ENCODE assay signal across 25 mouse cellular contexts in the genomic region with DNA sequence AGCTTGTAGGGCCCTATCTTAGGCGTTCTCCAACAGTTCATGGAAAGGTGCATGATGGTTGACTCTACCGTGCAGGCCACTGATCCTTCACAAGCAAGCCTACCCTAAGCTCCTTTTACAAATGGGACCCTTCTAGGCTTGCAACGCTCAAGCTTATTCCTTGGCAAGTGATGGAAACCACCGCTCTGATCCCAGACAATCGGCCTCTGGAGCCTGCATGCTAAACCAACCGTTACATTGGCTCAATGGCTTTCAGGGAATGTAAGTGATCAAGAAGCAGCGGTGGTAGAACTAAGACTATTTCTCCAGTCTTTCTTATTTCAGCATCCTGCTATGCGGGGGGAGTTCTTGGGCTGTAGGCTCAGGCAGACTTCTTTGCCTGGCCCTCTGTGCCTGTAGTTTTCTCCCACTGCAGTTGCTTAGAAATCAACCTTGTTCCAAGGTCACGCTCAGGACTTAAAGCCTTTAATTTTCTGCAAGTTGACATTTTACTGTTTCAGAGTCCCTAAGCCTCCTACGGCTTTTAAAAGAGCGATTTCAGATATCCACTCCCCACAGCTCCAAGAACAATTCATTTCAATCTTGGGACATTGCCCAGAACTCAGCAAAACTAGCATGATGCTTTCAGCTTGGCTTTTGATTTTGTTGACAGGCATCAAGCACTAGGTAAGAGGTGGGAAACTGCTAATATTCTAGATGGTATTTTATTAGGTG. TPM values are rescaled to one million over a fixed set of nuclear protein-coding genes. Genes with fewer than 3 reads are reported as not detected.
DNase-seq lines count a peak whose midpoint lies in the region; ATAC-seq and TF ChIP-seq lines count a peak whose summit lies in the region.
"Had no signal": no experiment of that assay in that cellular context is flagged by ENCODE, and none has a peak within 500 bp of the region (broad histone marks: within the 10 kb centered on the region; RNA-seq: fewer than 3 reads in every experiment).

No protein-coding gene starts in this region.

- H3K27ac ChIP-seq in forebrain, embryonic 14.5 days (ENCODE audit: low read depth, low read length): no peak overlapping the region
- no peak overlapping the region for H3K27ac ChIP-seq in forebrain, embryonic 12.5 days
- no peak overlapping the region for H3K27ac ChIP-seq in kidney, postnatal 0 days
- no peak overlapping the region for H3K27ac ChIP-seq in midbrain, postnatal 0 days (ENCODE audit: low read depth, low read length)
- no peak overlapping the region for H3K27ac ChIP-seq in midbrain, embryonic 16.5 days (ENCODE audit: low read length)
- H3K27ac ChIP-seq: macrophage had no signal

- H3K27me3 ChIP-seq in forebrain, embryonic 14.5 days (replicated peaks; ENCODE audit: control insufficient read depth, insufficient read depth, low read length): no peaks in the 10 kb centered on the region
- no peaks in the 10 kb centered on the region for H3K27me3 ChIP-seq in forebrain, embryonic 12.5 days
- no peaks in the 10 kb centered on the region for H3K27me3 ChIP-seq in kidney, postnatal 0 days (ENCODE audit: insufficient read depth, low read length)
- H3K27me3 ChIP-seq in midbrain, postnatal 0 days (ENCODE audit: insufficient read depth, low read length): no peaks in the 10 kb centered on the region
- no peaks in the 10 kb centered on the region for H3K27me3 ChIP-seq in midbrain, embryonic 16.5 days (ENCODE audit: control insufficient read depth, insufficient read depth, low read depth, low read length)

- 88% methylated on average over 11 of the region's 11 CpGs for WGBS in forebrain, embryonic 14.5 days
- WGBS in forebrain, embryonic 12.5 days: 88% methylated on average over 11 of the region's 11 CpGs
- 61% methylated on average over 11 of the region's 11 CpGs for WGBS in kidney, postnatal 0 days
- WGBS in midbrain, postnatal 0 days: 48% methylated on average over 11 of the region's 11 CpGs
- WGBS in midbrain, embryonic 16.5 days: 54% methylated on average over 11 of the region's 11 CpGs

- no peaks in the 10 kb centered on the region for H3K36me3 ChIP-seq in forebrain, embryonic 14.5 days (ENCODE audit: control insufficient read depth, insufficient read depth, low read length)
- H3K36me3 ChIP-seq in forebrain, embryonic 12.5 days (replicated peaks): no peaks in the 10 kb centered on the region
- H3K36me3 ChIP-seq in kidney, postnatal 0 days (ENCODE audit: insufficient read depth, low read length): no peaks in the 10 kb centered on the region
- H3K36me3 ChIP-seq in midbrain, postnatal 0 days (ENCODE audit: insufficient read depth, low read length): no peaks in the 10 kb centered on the region
- H3K36me3 ChIP-seq in midbrain, embryonic 16.5 days (ENCODE audit: control insufficient read depth, insufficient read depth, low read length): no peaks in the 10 kb centered on the region

- H3K4me3 ChIP-seq in forebrain, embryonic 14.5 days (ENCODE audit: low read depth, low read length): no peak overlapping the region
- no peak overlapping the region for H3K4me3 ChIP-seq in forebrain, embryonic 12.5 days (replicated peaks)
- H3K4me3 ChIP-seq in kidney, postnatal 0 days (replicated peaks; ENCODE audit: low read depth, low read length): no peak overlapping the region
- no peak overlapping the region for H3K4me3 ChIP-seq in midbrain, postnatal 0 days (ENCODE audit: low read depth, low read length)
- H3K4me3 ChIP-seq in midbrain, embryonic 16.5 days (ENCODE audit: low read depth, low read length): no peak overlapping the region
- H3K4me3 ChIP-seq: erythroblast, embryonic 14.5 days had no signal

- H3K4me1 ChIP-seq in forebrain, embryonic 14.5 days (ENCODE audit: control insufficient read depth, insufficient read depth, low read length): no peaks in the 10 kb centered on the region
- no peaks in the 10 kb centered on the region for H3K4me1 ChIP-seq in forebrain, embryonic 12.5 days
- H3K4me1 ChIP-seq in kidney, postnatal 0 days (replicated peaks; ENCODE audit: insufficient read depth, low read length): no peaks in the 10 kb centered on the region
- no peaks in the 10 kb centered on the region for H3K4me1 ChIP-seq in midbrain, postnatal 0 days (ENCODE audit: insufficient read depth, low read length)
- H3K4me1 ChIP-seq in midbrain, embryonic 16.5 days (ENCODE audit: control insufficient read depth, insufficient read depth, low read length): 0 out of 2 replicates have a peak, but pooled peaks cover 2% of the 10 kb centered on the region

- no peak for ATAC-seq in forebrain, embryonic 14.5 days
- ATAC-seq in forebrain, embryonic 12.5 days (ENCODE audit: low FRiP score): no peak
- ATAC-seq in kidney, postnatal 0 days (replicated peaks; ENCODE audit: low FRiP score, low read depth): no peak
- ATAC-seq in midbrain, postnatal 0 days (ENCODE audit: low FRiP score): no peak
- no peak for ATAC-seq in midbrain, embryonic 16.5 days
- ATAC-seq: CD4-positive, CD25-positive, alpha-beta regulatory T cell, adult 4 months; intestine, embryonic 16.5 days had no signal

- no peak overlapping the region for H3K9ac ChIP-seq in forebrain, embryonic 14.5 days (ENCODE audit: low read length)
- H3K9ac ChIP-seq in forebrain, embryonic 12.5 days: no peak overlapping the region
- no peak overlapping the region for H3K9ac ChIP-seq in kidney, postnatal 0 days (ENCODE audit: low read depth, low read length)
- no peak overlapping the region for H3K9ac ChIP-seq in midbrain, postnatal 0 days (replicated peaks; ENCODE audit: low read length, poor library complexity, severe bottlenecking)
- no peak overlapping the region for H3K9ac ChIP-seq in midbrain, embryonic 16.5 days (ENCODE audit: low read depth, low read length)

- H3K9me3 ChIP-seq in forebrain, embryonic 14.5 days (replicated peaks; ENCODE audit: control insufficient read depth, low read length): no peaks in the 10 kb centered on the region
- no peaks in the 10 kb centered on the region for H3K9me3 ChIP-seq in forebrain, embryonic 12.5 days
- H3K9me3 ChIP-seq in kidney, postnatal 0 days (replicated peaks; ENCODE audit: low read length): no peaks in the 10 kb centered on the region
- H3K9me3 ChIP-seq in midbrain, postnatal 0 days (ENCODE audit: low read length): no peaks in the 10 kb centered on the region
- H3K9me3 ChIP-seq in midbrain, embryonic 16.5 days (replicated peaks; ENCODE audit: control insufficient read depth, low read length, poor library complexity, severe bottlenecking): no peaks in the 10 kb centered on the region

- no peak for TF ChIP-seq CTCF in kidney, postnatal 0 days (IDR thresholded peaks at IDR 0.05; ENCODE audit: low read depth)
- no peak for TF ChIP-seq CTCF in midbrain, postnatal 0 days (IDR thresholded peaks at IDR 0.05)

- no peak overlapping the region for H3K4me2 ChIP-seq in forebrain, embryonic 14.5 days (ENCODE audit: low read length)
- no peak overlapping the region for H3K4me2 ChIP-seq in forebrain, embryonic 12.5 days
- no peak overlapping the region for H3K4me2 ChIP-seq in kidney, postnatal 0 days (ENCODE audit: low read length)
- no peak overlapping the region for H3K4me2 ChIP-seq in midbrain, postnatal 0 days (ENCODE audit: low read depth, low read length, poor library complexity, severe bottlenecking)
- H3K4me2 ChIP-seq in midbrain, embryonic 16.5 days (ENCODE audit: low read length): no peak overlapping the region
- H3K4me2 ChIP-seq: heart, embryonic 11.5 days; liver, embryonic 11.5 days had no signal

- peak; percentile 17 for DNase-seq in forebrain, embryonic 14.5 days (ENCODE audit: low spot score)
- DNase-seq in kidney, postnatal 0 days (ENCODE audit: low spot score): peak; percentile 44
- no peak for DNase-seq in kidney, postnatal 4 days
- peak; percentile 27 for DNase-seq in midbrain, postnatal 0 days (ENCODE audit: low spot score)
- no peak for DNase-seq in retina, embryonic 14.5 days (ENCODE audit: low spot score)
- DNase-seq: cerebellum, adult 2 months; cerebellum, postnatal 14 days; gastrocnemius, postnatal 10 days; heart, postnatal 36 days; kidney, adult 8-10 months; kidney, postnatal 10 days; layer of hippocampus, adult 9-11 months; retina, postnatal 1 day; right cerebral cortex, postnatal 14 days; thymus, postnatal 14 days had no signal

RNA-seq across cellular contexts. Expression of a gene that starts 29.7 kb away (rescaled TPM):
- 15.0 and 15.6 TPM in 2 replicates for polyA plus RNA-seq in forebrain, embryonic 14.5 days (2014; fragmentation: Nextera tagmentation; extraction: Ambion mirVana)
- 12.5 and 12.9 TPM in 2 replicates for polyA plus RNA-seq in forebrain, embryonic 12.5 days (2016; fragmentation: Nextera tagmentation; extraction: Ambion mirVana)
- polyA plus RNA-seq in kidney, postnatal 0 days (2015; fragmentation: Nextera tagmentation; extraction: Ambion mirVana): 3.1 and 3.2 TPM in 2 replicates
- total RNA-seq in midbrain, postnatal 0 days (2014; rRNA removed): 35.4 and 38.0 TPM in 2 replicates
- 14.6 and 16.0 TPM in 2 replicates for polyA plus RNA-seq in midbrain, postnatal 0 days (2015; fragmentation: Nextera tagmentation; extraction: Ambion mirVana)
- 19.0 and 19.7 TPM in 2 replicates for polyA plus RNA-seq in midbrain, embryonic 16.5 days (2015; fragmentation: Nextera tagmentation; extraction: Ambion mirVana)
- total RNA-seq: megakaryocyte-erythroid progenitor cell, adult 5-6 weeks; monocyte, adult 5-6 weeks had no signal
- polyA plus RNA-seq: CD4-positive, CD25-positive, alpha-beta regulatory T cell, adult 4 months; erythroblast, embryonic 14.5 days; macrophage had no signal

Comparison
In these comparisons a context has a peak if more than half of its experiments do, and no peak if none do; other contexts are left out.
1. DNase-seq: peak in forebrain, embryonic 14.5 days (single experiment), kidney, postnatal 0 days (single experiment) and midbrain, postnatal 0 days (single experiment); none in kidney, postnatal 4 days (0 of 2) and retina, embryonic 14.5 days (single experiment).